8 mouse cellular contexts compared by ENCODE assay signal in the genomic region with DNA sequence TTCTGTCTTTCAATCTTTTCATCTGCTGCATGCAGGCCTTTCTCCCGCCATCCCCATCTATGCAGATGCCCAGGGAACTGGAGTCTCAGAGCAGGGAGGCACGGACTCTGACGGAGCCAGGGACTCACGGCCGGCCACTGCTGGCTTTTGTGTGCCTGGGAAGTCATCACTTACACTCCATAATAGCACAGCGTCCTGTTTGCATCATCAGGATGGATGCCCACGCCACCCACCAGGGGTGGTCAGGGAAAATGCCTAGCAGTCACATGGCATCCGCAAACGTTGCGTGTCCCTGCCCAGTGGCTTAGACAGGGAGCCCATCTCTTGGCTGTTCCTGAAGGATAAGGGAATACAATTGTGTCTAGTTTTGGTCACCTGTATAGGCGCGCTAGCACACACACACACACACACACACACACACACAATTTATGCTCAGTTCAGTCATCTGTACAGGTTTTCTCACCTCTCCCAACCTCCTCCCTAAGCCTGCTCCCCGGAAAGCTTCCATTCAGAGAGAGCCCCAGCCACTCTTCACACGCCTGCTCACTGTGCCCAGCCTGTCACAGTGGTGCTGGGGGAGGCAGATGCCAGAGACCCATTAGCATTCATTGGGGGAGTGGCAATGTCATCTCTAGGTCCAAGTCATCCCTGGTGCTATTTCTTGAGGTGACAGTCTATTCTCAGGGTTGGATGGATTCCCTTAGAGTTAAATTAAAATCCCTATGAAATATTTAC.
DNase-seq lines count a peak whose midpoint lies in the region; ATAC-seq and TF ChIP-seq lines count a peak whose summit lies in the region.
"Had no signal": no experiment of that assay in that cellular context is flagged by ENCODE, and none has a peak within 500 bp of the region (broad histone marks: within the 10 kb centered on the region; RNA-seq: fewer than 3 reads in every experiment).

No protein-coding gene starts in this region.

- intact Hi-C loops in gastrocnemius, adult 2 months (cut with DNase I) = no loop called here

- TF ChIP-seq EP300 in liver, postnatal 0 days (IDR thresholded peaks at IDR 0.05; ENCODE audit: low read depth) = no peak

- peak overlapping the region; percentile 37 for H3K4me2 ChIP-seq in hindbrain, embryonic 12.5 days (replicated peaks)
- H3K4me2 ChIP-seq in midbrain, embryonic 11.5 days = peak overlapping the region; percentile 2; the same call in 1 of the 2 replicates
- no peak overlapping the region for H3K4me2 ChIP-seq in liver, postnatal 0 days (ENCODE audit: low read depth, low read length)

- H3K27ac ChIP-seq in hindbrain, embryonic 12.5 days = no peak overlapping the region
- no peak overlapping the region for H3K27ac ChIP-seq in midbrain, embryonic 11.5 days (ENCODE audit: low read depth, low read length)
- H3K27ac ChIP-seq in liver, postnatal 0 days (ENCODE audit: low read depth) = no peak overlapping the region
- no peak overlapping the region for H3K27ac ChIP-seq in gastrocnemius, adult 2 months

- peak; percentile 61 for ATAC-seq in hindbrain, embryonic 12.5 days (ENCODE audit: low FRiP score)
- peak; percentile 48; the same call in 1 of the 2 replicates for ATAC-seq in midbrain, embryonic 11.5 days (ENCODE audit: low FRiP score)
- no peak for ATAC-seq in liver, postnatal 0 days
- ATAC-seq: Patski had no signal

- H3K9ac ChIP-seq in hindbrain, embryonic 12.5 days = no peak overlapping the region
- no peak overlapping the region for H3K9ac ChIP-seq in midbrain, embryonic 11.5 days (ENCODE audit: low read length)
- no peak overlapping the region for H3K9ac ChIP-seq in liver, postnatal 0 days (replicated peaks)

- no peak overlapping the region for H3K4me3 ChIP-seq in hindbrain, embryonic 12.5 days
- H3K4me3 ChIP-seq in midbrain, embryonic 11.5 days (ENCODE audit: low read depth, low read length) = no peak overlapping the region
- H3K4me3 ChIP-seq in liver, postnatal 0 days (ENCODE audit: low read depth, low read length) = no peak overlapping the region
- H3K4me3 ChIP-seq in gastrocnemius, adult 2 months = no peak overlapping the region

- 47% methylated on average over 14 of the region's 14 CpGs for WGBS in hindbrain, embryonic 12.5 days
- 51% methylated on average over 14 of the region's 14 CpGs for WGBS in midbrain, embryonic 11.5 days
- 53% methylated on average over 14 of the region's 14 CpGs for WGBS in liver, postnatal 0 days (ENCODE audit: insufficient replicate concordance)

- no peaks in the 10 kb centered on the region for H3K9me3 ChIP-seq in hindbrain, embryonic 12.5 days (replicated peaks)
- H3K9me3 ChIP-seq in midbrain, embryonic 11.5 days (ENCODE audit: control insufficient read depth, low read length) = no peaks in the 10 kb centered on the region
- H3K9me3 ChIP-seq in liver, postnatal 0 days (ENCODE audit: low read length) = no peaks in the 10 kb centered on the region

- DNase-seq in right cerebral cortex, adult 18-20 months = peak; percentile 53
- no peak for DNase-seq in right cerebral cortex, postnatal 10 days (ENCODE audit: low spot score in 2 of 2)
- no peak for DNase-seq in midbrain, embryonic 11.5 days (ENCODE audit: low spot score, missing footprints)
- DNase-seq in liver, postnatal 0 days = no peak
- DNase-seq in gastrocnemius, adult 2 months = no peak
- no peak for DNase-seq in thymus, postnatal 0 days (ENCODE audit: low spot score)

- TF ChIP-seq CTCF in liver, postnatal 0 days (IDR thresholded peaks at IDR 0.05; ENCODE audit: low read depth) = no peak
- no peak for TF ChIP-seq CTCF in gastrocnemius, adult 2 months (IDR thresholded peaks at IDR 0.05)

- H3K27me3 ChIP-seq in hindbrain, embryonic 12.5 days = no peaks in the 10 kb centered on the region
- H3K27me3 ChIP-seq in midbrain, embryonic 11.5 days (ENCODE audit: control insufficient read depth, insufficient read depth, low read length) = no peaks in the 10 kb centered on the region
- no peaks in the 10 kb centered on the region for H3K27me3 ChIP-seq in liver, postnatal 0 days (ENCODE audit: insufficient read depth, low read length)
- H3K27me3 ChIP-seq: Patski had no signal

- peaks cover 20% of the 10 kb centered on the region for H3K4me1 ChIP-seq in hindbrain, embryonic 12.5 days
- no peaks in the 10 kb centered on the region for H3K4me1 ChIP-seq in midbrain, embryonic 11.5 days (ENCODE audit: control insufficient read depth, insufficient read depth, low read length)
- H3K4me1 ChIP-seq in liver, postnatal 0 days (ENCODE audit: insufficient read depth) = no peaks in the 10 kb centered on the region

- no peaks in the 10 kb centered on the region for H3K36me3 ChIP-seq in hindbrain, embryonic 12.5 days
- H3K36me3 ChIP-seq in midbrain, embryonic 11.5 days (ENCODE audit: control insufficient read depth, insufficient read depth, low read length) = no peaks in the 10 kb centered on the region
- H3K36me3 ChIP-seq in liver, postnatal 0 days (replicated peaks; ENCODE audit: insufficient read depth, low read length) = no peaks in the 10 kb centered on the region
